Mouse (Mus musculus) ES-Bruce4 (cell line): ENCODE data around the gene Frmd8.

Source experiments
- CTCF ChIP-seq: IDR thresholded peaks from one replicate; pipeline ENCODE4 v1.8.1; 2011; ENCODE audit warnings: low read depth, low read length
- EP300 ChIP-seq: IDR thresholded peaks from 2 replicates; pipeline ENCODE4 v1.6.1; 2011; ENCODE audit warnings: low read depth, low read length; ENCODE audit not compliant: insufficient read depth
- POLR2A ChIP-seq: IDR thresholded peaks from one replicate; pipeline ENCODE4 v1.8.1; 2011; ENCODE audit warnings: low read length; ENCODE audit not compliant: insufficient read depth

- TF ChIP-seq CTCF (no peak), EP300 (no peak), POLR2A (peak; percentile 89)
Observed at GRCm38 (mm10) chr19:5912103-5913006, 37.3 kb upstream of the Frmd8 start.
